Mouse (Mus musculus) ES-Bruce4 (cell line): ENCODE results near the gene Fsd2.

Source experiments
- CTCF ChIP-seq: IDR thresholded peaks from one replicate; pipeline ENCODE4 v1.8.1; 2011; ENCODE audit warnings: low read depth, low read length
- EP300 ChIP-seq: IDR thresholded peaks from 2 replicates; pipeline ENCODE4 v1.6.1; 2011; ENCODE audit warnings: low read depth, low read length; ENCODE audit not compliant: insufficient read depth

- TF ChIP-seq EP300 (no peak), CTCF (no peak)
Measured at GRCm38 (mm10) chr7:81577872-81578271, 11.1 kb upstream of the Fsd2 start.
